Mouse (Mus musculus) spleen, embryonic (tissue): ENCODE measurements around the gene Plcg2.

Experiments
- CTCF ChIA-PET: fragments of 350-600 bp; sonication (Branson Sonifier 250); formaldehyde crosslinking; loops from one replicate; lab custom pipeline; 2022; lab: Charles Lee

Plcg2 gene

DNA sequence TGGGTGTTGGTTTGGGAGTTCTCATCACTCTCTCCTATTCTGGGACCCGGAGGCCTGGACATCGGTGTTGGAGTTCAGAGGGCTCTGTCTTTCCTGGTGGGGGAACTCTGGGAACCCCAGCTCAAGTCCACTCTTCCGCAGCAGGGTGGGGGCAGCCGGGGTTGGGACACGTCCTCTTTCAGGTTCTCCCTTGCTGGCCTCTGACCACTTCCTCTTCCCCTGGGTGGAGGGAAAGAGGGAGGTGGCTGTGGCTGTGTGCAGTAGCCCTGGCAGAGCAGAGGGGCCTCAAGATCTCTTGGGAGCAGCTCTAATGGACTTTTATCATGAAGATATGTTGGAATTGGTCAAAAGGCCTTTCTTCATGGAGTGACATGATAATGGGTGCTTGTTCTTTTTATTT, 16.3 kb upstream of the Plcg2 start:
- CTCF ChIA-PET: no interaction called here

DNA sequence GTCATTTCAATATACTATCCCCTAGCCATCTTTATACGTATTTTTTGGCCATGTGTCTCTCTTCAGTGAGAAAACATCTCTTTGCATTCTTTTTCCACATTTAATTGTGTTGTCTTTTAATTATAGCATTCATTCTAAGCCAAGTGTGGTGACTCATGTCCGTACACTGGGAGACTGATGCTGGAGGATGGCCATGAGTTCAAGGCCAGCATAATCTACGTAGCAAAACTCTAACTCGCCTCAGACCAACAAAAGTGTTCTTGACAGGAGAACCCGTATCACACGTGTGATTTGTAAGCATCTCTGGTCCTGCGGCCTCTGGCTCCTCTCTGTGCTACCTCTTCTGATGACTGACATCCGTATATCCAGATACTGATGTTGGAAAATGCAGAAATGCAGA, 13.4 kb upstream of the Plcg2 start:
- CTCF ChIA-PET: no interaction called here

DNA sequence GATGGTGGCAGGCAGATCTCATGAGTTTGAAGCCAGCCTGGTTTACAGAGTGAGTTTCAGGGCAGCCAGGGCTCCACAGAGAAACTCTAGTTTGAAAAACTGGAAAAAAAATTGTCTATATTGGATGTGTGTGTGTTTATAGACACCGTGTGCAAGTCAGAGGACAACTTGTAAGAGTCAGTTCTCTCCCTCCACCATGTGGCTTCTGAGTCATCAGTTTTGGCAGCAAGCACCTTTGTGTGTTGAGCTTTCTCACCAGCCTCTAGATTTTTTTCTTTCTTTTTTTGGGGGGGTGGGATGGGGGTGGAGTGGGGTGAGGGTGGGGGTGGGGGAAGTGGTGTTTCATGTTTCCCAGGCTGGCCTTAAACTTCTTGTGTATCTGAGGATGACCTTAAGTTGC, 12.8 kb upstream of the Plcg2 start:
- CTCF ChIA-PET: interaction anchor here (0.6 kb wide), 1 partner anchor 15 kb away, joined by 4 read pairs; no protein-coding TSS in a partner anchor

DNA sequence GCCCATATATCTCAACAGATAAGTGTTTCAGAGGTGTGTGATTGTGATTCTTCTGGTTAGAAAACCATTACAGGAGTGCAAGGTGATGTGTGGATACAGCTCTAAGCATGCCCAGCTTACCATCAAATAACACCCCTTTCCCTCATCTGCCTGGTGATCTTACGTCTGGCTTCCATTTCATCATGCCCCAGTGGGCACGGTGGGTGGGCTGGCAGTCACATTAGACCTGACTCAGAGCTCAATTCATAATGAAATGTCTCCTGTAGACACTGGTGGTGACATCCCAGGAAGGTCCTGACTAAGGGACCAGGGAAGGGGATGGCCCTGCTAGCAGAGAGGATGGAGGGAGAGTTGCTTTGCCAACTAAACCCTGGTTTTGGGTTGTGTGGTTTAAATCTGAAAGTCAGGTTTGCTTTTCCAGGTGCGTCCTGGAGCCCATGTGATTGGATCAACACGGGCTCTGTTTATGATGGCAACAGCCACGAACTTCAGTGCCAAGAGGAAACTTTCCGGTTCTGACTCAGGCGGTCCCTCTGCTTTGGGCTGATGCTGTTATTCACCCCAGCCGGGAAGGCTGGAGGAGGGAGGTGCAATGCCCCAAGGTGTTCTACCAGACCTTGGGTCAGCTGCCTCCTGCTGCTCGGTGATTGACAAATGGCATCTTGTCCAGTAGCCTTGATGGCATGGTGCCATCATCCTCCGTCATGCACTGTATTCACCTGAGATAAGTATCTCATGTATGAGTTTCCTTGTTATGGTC, 9.7 kb upstream of the Plcg2 start:
- CTCF ChIA-PET: no interaction called here

DNA sequence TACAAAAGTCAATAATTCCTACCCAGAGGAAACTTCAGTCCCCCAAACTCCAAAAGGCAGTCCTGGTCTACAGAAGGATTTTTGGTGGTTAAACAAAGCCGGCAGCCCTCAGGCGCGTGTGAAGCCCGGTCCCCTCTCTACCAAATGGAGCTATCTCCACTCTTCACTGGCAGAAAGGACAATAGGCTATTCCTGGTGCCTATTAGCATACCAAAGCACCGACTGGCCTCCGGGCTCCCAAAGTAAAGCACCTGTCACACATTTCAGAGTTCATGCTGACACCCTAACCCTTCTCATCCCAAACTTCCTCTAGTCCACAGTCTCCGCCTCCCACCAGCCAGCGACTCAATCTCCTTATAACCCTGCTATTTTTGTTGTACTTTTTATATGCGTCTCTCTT, 4.5 kb upstream of the Plcg2 start:
- CTCF ChIA-PET: interaction anchor here (0.7 kb wide), 2 partner anchors 18 to 37 kb away, joined by 9 to 15 read pairs; no protein-coding TSS in a partner anchor

DNA sequence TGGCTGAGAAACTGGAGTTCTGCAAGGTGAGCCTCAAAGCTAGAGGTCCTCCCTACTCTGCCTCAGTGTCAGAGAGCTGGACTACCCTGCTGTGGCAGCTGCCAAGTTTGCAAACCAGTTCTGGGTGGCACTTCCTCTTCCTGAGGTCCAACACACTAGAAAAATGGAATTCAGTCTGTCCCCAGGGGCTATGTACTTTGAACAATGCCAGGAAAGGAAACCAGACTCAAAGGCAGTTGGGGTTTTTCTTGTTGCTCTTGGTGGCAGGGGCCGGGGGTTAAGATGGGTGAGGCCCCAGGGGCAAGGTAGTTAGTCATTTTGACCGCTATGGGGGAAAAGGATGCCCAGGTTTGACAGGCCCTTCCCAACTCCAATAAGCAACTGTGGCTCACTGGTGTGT, 3.2 kb upstream of the Plcg2 start:
- CTCF ChIA-PET: no interaction called here

DNA sequence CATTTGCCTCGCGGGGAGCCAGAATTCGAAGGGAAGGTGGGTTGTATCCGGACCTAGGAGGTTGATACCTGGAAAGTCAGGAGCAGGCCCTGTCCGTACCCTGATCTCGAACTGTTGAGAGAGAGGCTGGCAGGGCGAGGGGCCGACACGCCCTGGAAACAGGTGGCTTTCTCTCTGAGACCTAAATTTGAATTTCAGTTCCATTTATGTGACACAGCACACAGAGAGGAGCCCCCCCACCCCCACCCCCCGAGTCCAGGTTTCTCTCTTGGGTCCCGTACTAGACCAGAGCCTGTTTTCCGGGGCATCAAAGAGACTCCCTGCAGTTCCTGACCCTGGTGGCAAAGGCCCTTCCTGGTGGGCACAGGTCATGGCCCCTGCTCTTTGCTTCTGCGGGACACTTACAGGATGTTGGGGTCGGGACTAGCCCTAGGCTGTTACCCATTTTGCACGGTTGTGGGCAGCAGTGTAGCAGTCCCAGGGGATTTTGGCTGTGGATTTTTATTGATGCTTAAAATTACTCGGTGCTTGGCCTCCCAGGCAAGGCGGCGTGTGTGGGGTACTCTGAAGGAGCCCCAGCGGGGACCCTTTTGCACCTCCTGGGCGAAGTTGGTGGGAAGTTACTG, 937 bp downstream of the Plcg2 start:
- CTCF ChIA-PET: no interaction called here

DNA sequence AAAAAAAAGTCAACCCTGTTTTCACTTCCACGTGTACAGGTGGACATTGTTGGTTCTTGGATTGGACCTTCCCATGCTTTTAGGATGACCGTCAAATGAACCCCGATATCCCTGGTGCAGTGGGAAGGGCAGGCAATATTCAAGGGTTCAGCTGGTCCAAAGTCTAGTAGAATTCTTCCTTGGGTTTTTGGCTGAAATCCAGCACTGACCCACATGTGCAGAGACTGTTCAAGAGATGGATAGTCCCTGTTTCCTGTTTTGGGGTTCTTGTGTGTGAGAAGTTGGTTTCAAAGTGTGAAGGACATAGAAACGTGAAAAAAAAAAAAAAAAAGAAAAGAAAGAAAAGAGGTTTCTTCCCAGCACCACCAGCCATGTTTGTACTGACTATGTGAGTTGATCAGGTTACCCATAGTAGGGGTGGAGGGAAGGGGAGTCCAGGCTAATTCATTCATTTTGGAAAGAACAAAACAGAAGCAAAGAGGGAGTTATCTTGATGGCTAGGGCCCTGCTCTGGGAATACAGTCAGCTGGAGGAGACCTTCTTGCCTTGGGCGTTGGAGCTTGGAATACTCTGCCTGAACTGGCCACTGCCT, 2.2 kb downstream of the Plcg2 start:
- CTCF ChIA-PET: interaction anchor here (0.7 to 1.1 kb wide), 3 partner anchors 10 to 19 kb away, joined by 3 to 5 read pairs (median 4); no protein-coding TSS in a partner anchor

DNA sequence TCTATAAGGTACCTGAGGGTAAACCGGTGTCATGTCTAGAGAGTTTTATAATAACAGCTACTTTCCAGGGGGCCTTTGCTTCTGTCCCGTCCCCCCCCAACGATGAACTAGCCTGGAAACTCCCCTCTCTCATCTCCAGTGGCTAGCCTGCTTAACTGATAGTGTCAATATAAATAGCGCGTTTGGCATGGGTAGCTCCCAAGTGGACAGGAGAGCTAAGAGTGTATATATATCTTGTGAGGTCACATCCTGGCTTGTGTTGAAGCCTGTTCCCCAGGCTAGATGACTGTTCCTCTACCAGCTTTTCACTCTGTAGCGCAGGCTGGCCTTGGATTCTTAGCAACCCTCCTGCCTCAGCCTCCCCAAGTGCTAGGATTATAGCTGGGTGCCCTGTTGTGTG, 3.2 kb downstream of the Plcg2 start:
- CTCF ChIA-PET: interaction anchor here (0.7 to 0.9 kb wide), 2 partner anchors 72 to 239 kb away, joined by 3 read pairs; no protein-coding TSS in a partner anchor

DNA sequence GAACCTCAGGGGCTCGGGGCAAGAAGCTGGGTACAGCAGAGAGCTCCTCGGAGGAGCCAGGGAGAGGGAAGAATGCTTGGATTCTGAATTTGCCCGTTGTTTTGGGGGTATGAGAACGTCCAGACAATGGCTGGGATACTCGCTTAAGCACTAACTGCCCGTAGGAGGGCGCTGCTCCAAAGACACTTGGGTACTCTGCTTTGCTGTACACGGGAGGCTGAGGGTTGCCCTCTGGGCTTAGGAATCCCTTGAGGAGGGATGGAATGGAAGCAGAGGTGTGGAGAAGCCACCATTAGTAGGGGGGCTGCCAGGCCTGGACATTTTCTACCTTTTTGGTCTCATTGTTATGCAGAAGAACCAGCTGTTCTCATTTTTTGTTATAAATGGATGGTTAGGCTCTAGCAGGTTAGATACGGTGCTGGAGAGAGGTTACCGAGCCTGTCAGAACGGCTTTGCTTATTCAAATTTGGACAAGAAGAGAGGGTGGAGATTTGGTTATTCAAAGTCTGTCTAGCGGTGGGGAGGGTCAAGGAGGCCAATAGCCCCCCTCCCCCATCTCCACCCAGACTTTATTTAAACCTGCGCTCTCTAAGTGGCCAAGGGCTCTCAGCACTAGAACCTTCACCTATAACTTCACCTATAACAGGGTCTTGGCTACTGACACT, 5.4 kb downstream of the Plcg2 start:
- CTCF ChIA-PET: no interaction called here

DNA sequence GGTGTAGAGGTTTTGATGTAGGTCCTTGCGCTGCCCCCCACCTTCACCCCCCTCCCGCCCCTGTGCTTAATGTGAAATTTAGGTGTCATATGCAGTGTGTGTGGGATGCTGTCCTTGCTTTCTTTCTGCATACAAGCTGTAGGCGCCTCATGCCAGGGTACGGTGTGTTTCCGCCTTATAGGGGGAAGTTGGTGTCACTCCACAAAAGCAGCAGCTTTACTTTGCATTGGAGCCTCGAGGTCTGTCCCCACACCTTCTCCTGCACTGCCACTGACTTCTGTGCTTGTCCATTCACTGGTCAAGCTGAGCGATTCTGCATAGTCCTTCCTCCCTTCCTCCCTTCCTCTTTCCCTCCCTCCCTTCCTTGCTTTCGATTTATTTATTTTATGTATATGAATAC, 9.6 kb downstream of the Plcg2 start:
- CTCF ChIA-PET: interaction anchor here (1.7 kb wide), 1 partner anchor 39 kb away, joined by 3 read pairs; no protein-coding TSS in a partner anchor

DNA sequence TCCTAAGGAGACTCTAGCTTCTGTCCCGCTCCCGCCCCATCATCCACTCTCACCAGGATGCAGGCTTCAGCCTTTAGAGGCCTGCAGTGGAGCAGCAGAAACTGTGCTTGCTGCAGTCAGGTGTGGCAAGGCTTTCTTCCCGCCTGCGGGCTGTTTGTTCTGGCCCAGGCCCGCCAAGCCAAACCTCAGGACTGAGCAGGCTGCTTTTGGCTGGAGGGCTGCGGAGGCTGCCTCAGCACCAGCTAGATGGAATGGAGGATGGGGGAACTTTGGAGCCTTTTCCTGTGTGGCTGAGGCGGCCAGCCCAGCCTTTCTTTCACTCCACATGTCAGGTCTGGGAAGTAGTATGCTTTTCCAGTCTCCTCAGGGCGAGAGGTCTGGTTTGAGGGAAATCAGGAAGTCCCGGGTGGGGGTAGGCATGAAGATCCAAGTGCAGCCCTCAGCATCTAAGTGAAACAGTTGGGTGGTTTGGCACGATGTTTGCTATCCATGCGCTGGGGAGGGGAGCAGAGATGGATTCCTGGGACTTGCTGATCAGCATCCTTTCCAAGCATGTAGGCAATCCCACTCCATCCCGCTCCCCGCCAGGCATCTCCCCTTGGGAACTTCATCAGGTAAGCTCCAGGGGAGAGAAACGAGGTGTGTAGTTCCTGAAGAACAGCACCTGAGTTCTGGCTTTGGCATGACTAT, 18.9 kb downstream of the Plcg2 start:
- CTCF ChIA-PET: interaction anchor here (0.6 kb wide), 1 partner anchor 12 kb away, joined by 5 read pairs; no protein-coding TSS in a partner anchor

DNA sequence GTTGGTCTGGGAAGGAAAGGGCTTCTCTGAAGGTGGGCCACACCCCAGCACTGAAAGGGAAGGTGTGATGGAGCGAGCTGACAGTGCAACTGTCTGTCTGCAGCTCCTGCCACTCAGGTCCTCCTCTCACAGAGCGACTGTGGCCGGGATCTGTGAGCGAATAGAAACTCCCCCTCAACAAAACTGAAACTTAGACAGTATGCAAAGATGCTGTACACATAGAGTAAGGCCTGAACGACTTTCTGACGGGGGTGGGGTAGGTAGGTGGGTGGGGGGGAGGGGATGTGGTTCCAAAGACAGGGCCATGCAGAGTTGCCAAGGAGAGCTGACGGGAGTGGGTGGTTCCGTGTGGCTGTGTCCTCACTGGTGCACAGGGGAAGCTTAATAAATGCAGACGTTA, 19.8 kb downstream of the Plcg2 start:
- CTCF ChIA-PET: interaction anchor here (0.6 to 0.7 kb wide), 2 partner anchors 18 to 39 kb away, joined by 5 to 6 read pairs; no protein-coding TSS in a partner anchor

DNA sequence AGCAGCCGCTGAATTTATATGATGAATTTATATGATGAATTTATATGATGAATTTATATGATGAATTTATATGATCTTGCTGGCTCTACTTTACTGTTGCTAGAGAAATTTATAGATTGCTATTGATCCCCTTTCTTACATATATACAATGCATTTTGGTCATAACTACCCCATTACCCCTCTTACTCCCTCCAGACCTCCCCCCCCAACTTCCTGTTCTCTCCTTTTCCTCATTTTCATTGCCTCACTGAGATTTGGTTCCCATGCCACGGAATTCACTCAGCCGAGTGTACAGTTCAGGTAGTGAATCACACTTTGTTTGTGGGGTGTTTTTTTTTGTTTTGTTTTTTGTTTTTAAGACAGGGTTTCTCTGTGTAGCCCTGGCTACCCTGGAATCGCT, 20.8 kb downstream of the Plcg2 start:
- CTCF ChIA-PET: interaction anchor here (0.6 to 0.7 kb wide), 2 partner anchors 19 to 986 kb away, joined by 4 read pairs; no protein-coding TSS in a partner anchor

DNA sequence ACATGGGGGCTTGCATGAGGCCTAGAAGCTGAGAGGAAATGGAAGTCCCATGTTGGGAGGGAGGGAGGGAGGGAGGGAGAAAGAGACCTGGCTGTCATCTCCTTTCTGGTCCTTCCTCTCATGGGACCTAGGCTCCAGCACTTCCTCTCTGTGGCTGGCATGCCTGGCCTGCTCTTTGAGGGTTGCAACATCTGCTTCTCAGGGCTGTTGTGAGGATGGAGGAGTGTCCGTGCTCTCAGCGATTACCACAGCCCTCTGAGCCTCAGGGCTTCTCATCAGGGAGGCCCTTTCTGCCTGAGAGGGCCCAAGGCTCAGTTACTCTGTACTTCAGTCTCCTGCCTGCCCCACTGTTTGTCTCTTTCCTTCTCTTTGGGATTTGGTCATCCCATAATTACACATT, 28.1 kb downstream of the Plcg2 start:
- CTCF ChIA-PET: no interaction called here

DNA sequence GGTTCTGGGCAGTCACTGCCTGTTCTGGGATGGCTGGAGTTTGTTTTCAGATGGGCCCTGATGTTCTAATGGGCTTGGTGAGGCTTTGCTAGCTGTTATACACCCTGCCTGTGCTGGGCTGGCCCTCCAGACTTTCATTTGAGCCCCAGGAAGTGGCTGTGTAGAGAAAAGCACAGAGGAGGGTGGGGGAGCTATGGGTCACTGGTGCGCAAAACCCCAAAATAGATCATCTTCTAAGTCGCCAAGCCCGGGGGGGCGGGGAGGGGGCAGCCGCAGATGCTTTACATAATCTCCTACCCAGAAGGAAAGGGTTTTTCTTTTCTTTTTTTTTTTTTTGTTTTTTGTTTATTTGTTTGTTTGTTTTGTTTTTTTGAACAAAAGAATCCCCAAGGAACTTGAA, 29.9 kb downstream of the Plcg2 start:
- CTCF ChIA-PET: no interaction called here

DNA sequence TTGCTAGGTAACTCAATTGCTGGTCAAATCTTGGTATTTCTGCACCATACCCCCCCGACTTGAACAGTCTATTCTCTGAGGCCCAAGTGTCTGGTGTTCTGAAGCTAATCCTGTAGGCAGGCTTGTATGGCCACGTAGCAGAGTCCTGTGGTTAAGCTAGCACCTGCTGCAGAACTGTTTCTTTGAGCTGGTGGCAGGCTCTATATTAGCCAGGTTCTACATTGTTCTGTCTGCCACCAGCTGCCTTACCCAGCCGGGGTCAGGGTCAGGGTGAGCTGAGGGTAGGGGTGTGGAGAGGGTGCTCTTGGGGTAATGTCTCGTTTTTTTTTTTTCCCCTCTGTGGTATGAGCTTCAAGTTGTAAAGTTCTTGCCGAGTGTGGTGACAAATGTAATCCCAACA, 31.1 kb downstream of the Plcg2 start:
- CTCF ChIA-PET: interaction anchor here (0.6 to 1.1 kb wide), 2 partner anchors 14 to 1273 kb away, joined by 3 read pairs; no protein-coding TSS in a partner anchor

DNA sequence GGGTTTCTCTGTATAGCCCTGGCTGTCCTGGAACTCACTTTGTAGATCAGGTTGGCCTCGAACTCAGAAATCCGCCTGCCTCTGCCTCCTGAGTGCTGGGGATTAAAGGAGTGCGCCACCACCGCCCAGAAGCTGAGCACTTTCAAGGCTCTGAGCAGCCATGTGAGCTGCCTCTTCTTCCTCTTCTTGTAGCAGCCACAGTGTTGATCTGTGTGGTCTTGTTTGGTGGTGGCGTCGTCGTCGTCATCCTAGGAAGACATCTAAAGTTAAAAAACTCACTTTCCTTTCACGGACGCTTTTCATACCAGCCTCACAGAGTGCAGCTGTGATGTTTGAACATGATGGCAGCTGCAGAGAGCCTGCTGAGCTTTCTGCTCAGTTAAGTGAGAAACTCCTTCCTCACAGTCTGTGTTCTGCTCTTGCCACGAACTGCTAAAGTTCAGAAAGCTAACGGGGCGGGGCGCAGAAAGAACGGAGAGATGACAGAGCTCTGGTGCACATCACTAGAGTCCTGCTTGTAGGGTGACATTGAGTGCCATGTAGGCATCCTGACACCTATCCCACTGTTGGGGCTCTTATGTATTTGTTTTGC, 34.4 kb downstream of the Plcg2 start:
- CTCF ChIA-PET: interaction anchor here (1.0 kb wide), 1 partner anchor 14 kb away, joined by 4 read pairs; no protein-coding TSS in a partner anchor

DNA sequence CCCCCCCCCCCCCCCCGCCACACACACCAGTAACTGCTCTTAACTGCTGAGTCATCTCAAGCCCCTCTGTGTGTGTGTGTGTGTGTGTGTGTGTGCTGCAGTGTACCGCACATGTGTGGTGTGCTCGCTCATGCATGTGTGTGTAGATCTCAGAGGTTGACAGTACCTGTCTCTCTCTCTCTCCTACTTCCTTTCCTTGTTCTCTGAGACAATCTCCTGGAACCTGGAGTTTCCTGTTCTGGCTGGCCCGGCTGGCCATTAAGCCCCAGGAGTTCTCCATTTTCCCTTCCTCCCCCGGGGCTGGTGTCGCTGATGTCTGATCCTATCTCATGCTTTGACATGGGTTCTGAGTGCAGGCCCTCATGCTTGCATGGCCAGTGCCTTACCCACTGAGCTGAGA, 38.8 kb downstream of the Plcg2 start:
- CTCF ChIA-PET: interaction anchor here (0.7 kb wide), 1 partner anchor 95 kb away, joined by 3 read pairs; no protein-coding TSS in a partner anchor

DNA sequence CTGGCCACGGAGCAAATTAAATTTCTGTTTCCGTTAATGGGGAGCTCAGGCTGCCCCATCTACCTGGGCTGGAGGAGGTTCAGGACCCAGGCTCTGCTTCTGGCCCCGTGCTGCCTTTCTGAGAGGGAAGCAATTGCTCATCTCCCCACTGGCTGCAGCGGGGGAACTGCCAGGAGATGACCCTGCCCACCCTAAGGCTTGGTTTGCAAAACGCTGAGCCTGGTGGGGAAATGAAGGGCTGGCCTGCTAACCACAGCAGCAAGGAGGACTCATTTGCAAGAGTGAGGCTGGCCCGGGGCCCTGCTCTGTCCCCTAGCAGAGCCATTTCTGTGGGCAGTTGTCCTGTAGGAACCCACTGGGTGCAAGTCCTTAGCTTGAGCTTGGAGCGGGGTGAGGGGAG, 39.7 kb downstream of the Plcg2 start:
- CTCF ChIA-PET: no interaction called here
